Mouse (Mus musculus): ENCODE measurements around the gene Syngr2. TPM values are rescaled to one million over a fixed set of nuclear protein-coding genes. Genes with fewer than 3 reads are reported as not detected.
"Not testable (repeated sequence)": the region's sequence is repeated elsewhere in the genome, so short reads cannot be mapped to it uniquely, and the experiment has no call there.

Syngr2 gene
- polyA plus RNA-seq, 1 experiment from 2014 or later, result 149 TPM

- no peak for DNase-seq (ENCODE audit: low read depth, low spot score)
- CTCF ChIA-PET, result no interaction called here
- POLR2A ChIA-PET, result no interaction called here
- in situ Hi-C loops (cut with MboI; ENCODE audit: low pct_unique_long_range_greater_than_20kb), result no loop called here
- H3K27me3 ChIP-seq, result no peaks in the 10 kb centered on the region
- no peak for ATAC-seq
- TF ChIP-seq CTCF (IDR thresholded peaks at IDR 0.05), result no peak
Measured at GRCm38 (mm10) chr11:117830401-117830800, 20.9 kb downstream of the Syngr2 start.

DNA sequence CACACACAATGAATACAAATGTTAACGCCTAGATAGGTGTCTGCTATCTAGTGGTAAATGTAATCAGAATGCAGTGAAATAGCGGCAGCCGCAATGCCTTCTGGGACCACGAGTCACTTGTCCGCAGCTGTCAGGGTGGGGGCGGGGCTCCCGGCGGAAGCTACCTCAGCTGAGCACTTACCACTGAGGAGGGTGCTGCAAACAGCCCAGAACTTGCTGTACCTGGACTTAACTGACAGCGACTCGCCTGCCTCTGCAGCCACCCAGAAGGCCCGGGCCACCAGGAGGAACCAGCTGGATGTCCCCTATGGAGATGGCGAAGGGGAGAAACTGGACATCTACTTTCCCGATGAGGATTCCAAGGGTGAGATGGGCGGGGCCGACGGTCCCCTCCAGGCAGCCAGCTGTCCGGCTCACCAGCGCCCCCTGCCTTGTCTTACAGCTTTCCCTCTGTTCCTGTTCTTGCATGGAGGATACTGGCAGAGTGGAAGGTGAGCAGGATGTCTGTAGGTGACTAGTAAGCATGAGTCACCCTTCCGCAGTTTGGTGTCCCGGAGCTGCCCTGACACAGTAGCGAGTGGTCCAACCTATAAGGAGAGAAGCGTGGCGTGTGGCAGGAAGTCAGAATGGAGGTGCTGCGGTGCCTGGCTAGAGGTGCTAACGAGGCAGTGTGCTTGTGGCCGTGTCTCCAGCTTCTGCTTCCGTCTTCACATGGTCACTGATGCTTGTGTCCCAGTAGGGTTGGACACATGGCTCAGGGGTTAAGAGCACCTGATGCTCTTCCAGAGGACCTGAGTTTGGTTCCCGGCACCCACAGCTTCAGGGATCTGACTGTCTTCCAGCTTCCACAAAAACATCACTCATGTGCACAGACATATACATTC, 22.9 kb downstream of the Syngr2 start:
- ChIA-PET POLR2A (interaction anchor here (0.7 kb wide), 1 partner anchor 13 kb away, joined by 3 read pairs; no protein-coding TSS in a partner anchor), CTCF (interaction anchor here (1.2 to 1.3 kb wide), 2 partner anchors 10 to 42 kb away, joined by 3 read pairs; no protein-coding TSS in a partner anchor)
- in situ Hi-C loops (cut with MboI; ENCODE audit: low pct_unique_long_range_greater_than_20kb), result no loop called here
- ATAC-seq (no peak), DNase-seq (ENCODE audit: low read depth, low spot score) (no peak)
- H3K27me3 ChIP-seq, result no peaks in the 10 kb centered on the region
- no peak for TF ChIP-seq CTCF (IDR thresholded peaks at IDR 0.05)

- DNase-seq (ENCODE audit: low read depth, low spot score); ATAC-seq; CTCF ChIA-PET; H3K27me3 ChIP-seq; in situ Hi-C loops (cut with MboI; ENCODE audit: low pct_unique_long_range_greater_than_20kb): not testable (repeated sequence)
- POLR2A ChIA-PET, result interaction anchor here (0.8 to 1.0 kb wide), 2 partner anchors 9 to 16 kb away, joined by 3 to 4 read pairs; no protein-coding TSS in a partner anchor
Measured at GRCm38 (mm10) chr11:117833509-117833908, 24.0 kb downstream of the Syngr2 start.

DNA sequence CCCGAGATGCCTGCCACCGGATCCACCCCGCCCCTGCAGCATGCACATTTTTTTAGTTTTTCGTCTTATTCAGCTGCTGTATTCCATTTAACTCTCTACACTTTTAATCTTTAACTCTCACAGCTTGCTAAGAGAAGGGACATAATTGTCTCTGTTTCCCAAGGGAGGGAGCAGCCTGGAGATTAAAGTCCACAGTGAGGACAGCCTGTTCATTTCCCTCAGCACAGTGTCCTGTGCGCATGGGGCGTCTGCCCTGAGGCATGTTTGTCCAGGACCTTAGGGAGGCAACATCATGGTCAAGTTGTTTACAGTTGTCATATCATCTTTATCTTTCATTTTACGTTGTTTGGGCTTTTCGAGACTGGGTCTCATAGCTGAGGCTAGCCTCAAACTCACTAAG, 24.6 kb downstream of the Syngr2 start:
- no peaks in the 10 kb centered on the region for H3K27me3 ChIP-seq
- DNase-seq (ENCODE audit: low read depth, low spot score) (no peak), ATAC-seq (no peak)
- CTCF ChIA-PET, result no interaction called here
- POLR2A ChIA-PET, result interaction anchor here (0.8 to 1.0 kb wide), 2 partner anchors 9 to 16 kb away, joined by 3 to 4 read pairs; no protein-coding TSS in a partner anchor
- no peak for TF ChIP-seq CTCF (IDR thresholded peaks at IDR 0.05)
- in situ Hi-C loops (cut with MboI; ENCODE audit: low pct_unique_long_range_greater_than_20kb), result no loop called here

DNA sequence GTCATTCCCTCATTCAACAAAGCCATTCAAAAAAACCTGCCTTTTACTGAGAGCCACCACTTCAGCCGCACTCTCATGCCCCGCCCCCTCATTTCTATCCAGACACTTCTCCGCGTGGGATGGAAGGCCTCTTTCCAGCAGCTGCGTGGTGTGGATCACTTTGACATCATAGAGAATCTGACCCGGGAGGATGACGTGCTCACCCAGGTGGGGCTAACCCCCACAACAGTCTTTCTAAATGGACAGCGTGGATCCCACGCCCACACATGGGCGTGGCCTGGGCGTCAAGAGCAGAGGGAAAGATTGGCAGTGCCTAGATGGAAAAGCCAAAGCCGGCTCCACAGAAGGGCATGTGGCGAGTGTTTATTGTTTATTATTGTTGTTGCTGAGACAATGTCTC, 26.8 kb downstream of the Syngr2 start:
- CTCF ChIA-PET, result no interaction called here
- DNase-seq (ENCODE audit: low read depth, low spot score), result no peak

GRCm38 (mm10) chr11:117838572-117838971, 29.1 kb downstream of the Syngr2 start:
- CTCF ChIA-PET, result no interaction called here
- no peaks in the 10 kb centered on the region for H3K27me3 ChIP-seq
- TF ChIP-seq CTCF (IDR thresholded peaks at IDR 0.05), result no peak
- DNase-seq (ENCODE audit: low read depth, low spot score), result no peak
- POLR2A ChIA-PET, result no interaction called here
- no peak for ATAC-seq
- in situ Hi-C loops (cut with MboI; ENCODE audit: low pct_unique_long_range_greater_than_20kb), result no loop called here

More for the DNA sequence above, 26.8 kb downstream of the Syngr2 start:
- no peaks in the 10 kb centered on the region for H3K27me3 ChIP-seq
- ATAC-seq, result no peak
- in situ Hi-C loops (cut with MboI; ENCODE audit: low pct_unique_long_range_greater_than_20kb), result no loop called here
- no peak for TF ChIP-seq CTCF (IDR thresholded peaks at IDR 0.05)
- POLR2A ChIA-PET, result interaction anchor here (1.2 kb wide), 1 partner anchor 21 kb away, joined by 3 read pairs; no protein-coding TSS in a partner anchor

DNA sequence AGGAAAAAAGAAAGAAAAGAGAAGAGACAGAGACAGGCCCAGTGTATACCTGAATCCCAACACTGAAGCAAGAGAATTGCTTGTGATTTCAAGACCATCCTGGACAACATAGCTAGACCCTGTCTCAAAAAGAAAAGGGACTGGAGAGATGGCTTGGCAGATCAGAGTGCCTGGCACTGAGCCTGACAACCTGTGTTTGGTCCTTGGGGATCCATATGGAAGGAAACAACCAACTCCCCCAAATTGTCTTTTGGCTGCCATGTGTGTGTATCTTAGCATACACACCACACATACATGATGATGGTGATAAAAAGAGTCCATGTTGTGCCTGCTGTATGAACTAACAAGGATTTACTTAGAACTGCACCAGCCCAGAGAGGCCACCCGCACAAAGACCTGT, 29.6 kb downstream of the Syngr2 start:
- no peak for TF ChIP-seq CTCF (IDR thresholded peaks at IDR 0.05)
- POLR2A ChIA-PET, result no interaction called here
- ATAC-seq (no peak), DNase-seq (ENCODE audit: low read depth, low spot score) (no peak)
- in situ Hi-C loops (cut with MboI; ENCODE audit: low pct_unique_long_range_greater_than_20kb), result no loop called here
- no peaks in the 10 kb centered on the region for H3K27me3 ChIP-seq
- CTCF ChIA-PET, result no interaction called here

GRCm38 (mm10) chr11:117840910-117841309, 31.4 kb downstream of the Syngr2 start:
- CTCF ChIA-PET, result no interaction called here
- no peak for DNase-seq (ENCODE audit: low read depth, low spot score)
- in situ Hi-C loops (cut with MboI; ENCODE audit: low pct_unique_long_range_greater_than_20kb), result no loop called here
- no peak for TF ChIP-seq CTCF (IDR thresholded peaks at IDR 0.05)
- H3K27me3 ChIP-seq, result no peaks in the 10 kb centered on the region
- ATAC-seq, result no peak
- POLR2A ChIA-PET, result no interaction called here

GRCm38 (mm10) chr11:117843434-117843833, 34.0 kb downstream of the Syngr2 start:
- TF ChIP-seq CTCF (IDR thresholded peaks at IDR 0.05), result no peak
- in situ Hi-C loops (cut with MboI; ENCODE audit: low pct_unique_long_range_greater_than_20kb), result no loop called here
- ChIA-PET CTCF (no interaction called here), POLR2A (no interaction called here)
- no peaks in the 10 kb centered on the region for H3K27me3 ChIP-seq
- DNase-seq (ENCODE audit: low read depth, low spot score) (no peak), ATAC-seq (no peak)

GRCm38 (mm10) chr11:117844997-117845396, 35.5 kb downstream of the Syngr2 start:
- TF ChIP-seq CTCF (IDR thresholded peaks at IDR 0.05), result no peak
- H3K27me3 ChIP-seq, result no peaks in the 10 kb centered on the region
- ChIA-PET CTCF (no interaction called here), POLR2A (interaction anchor here (0.6 to 1.4 kb wide), 2 partner anchors 13 to 24 kb away, joined by 3 to 9 read pairs; no protein-coding TSS in a partner anchor)
- in situ Hi-C loops (cut with MboI; ENCODE audit: low pct_unique_long_range_greater_than_20kb), result no loop called here
- no peak for DNase-seq (ENCODE audit: low read depth, low spot score)
- ATAC-seq, result no peak

GRCm38 (mm10) chr11:117845651-117846050, 36.2 kb downstream of the Syngr2 start:
- in situ Hi-C loops (cut with MboI; ENCODE audit: low pct_unique_long_range_greater_than_20kb), result no loop called here
- ATAC-seq (no peak), DNase-seq (ENCODE audit: low read depth, low spot score) (no peak)
- no peak for TF ChIP-seq CTCF (IDR thresholded peaks at IDR 0.05)
- no peaks in the 10 kb centered on the region for H3K27me3 ChIP-seq
- POLR2A ChIA-PET, result interaction anchor here (1.4 kb wide), 1 partner anchor 13 kb away, joined by 3 read pairs; no protein-coding TSS in a partner anchor
- CTCF ChIA-PET, result interaction anchor here (1.2 kb wide), 1 partner anchor 20 kb away, joined by 3 read pairs; the partner anchor contains the start of genes Afmid and Tk1
